Mouse (Mus musculus) embryonic fibroblast, embryonic 13.5 days (primary cell): Measurements from ENCODE around the gene Pfdn6. TPM values are rescaled to one million over a fixed set of nuclear protein-coding genes. Genes with fewer than 3 reads are reported as not detected.
"Not testable (repeated sequence)": the region's sequence is repeated elsewhere in the genome, so short reads cannot be mapped to it uniquely, and the experiment has no call there.

Experiments
- H3K27ac ChIP-seq: 2 replicates; pipeline ENCODE4 v1.5.1; 2012; ENCODE audit warnings: low read length, control low read depth, inconsistent platforms; ENCODE audit not compliant: insufficient read depth
- H3K4me1 ChIP-seq: 2 replicates; pipeline ENCODE4 v1.6.1; 2011; ENCODE audit warnings: low read length; ENCODE audit not compliant: control insufficient read depth, insufficient read depth
- H3K4me3 ChIP-seq: 2 replicates; pipeline ENCODE4 v1.5.1; 2011; ENCODE audit warnings: mild to moderate bottlenecking, control low read depth, low read length; ENCODE audit not compliant: insufficient read depth
- CTCF ChIP-seq: IDR thresholded peaks from 2 replicates; pipeline ENCODE4 v1.5.1; 2011; ENCODE audit warnings: mild to moderate bottlenecking, control low read depth, low read length, moderate library complexity, borderline replicate concordance; ENCODE audit not compliant: insufficient read depth
- POLR2A ChIP-seq: IDR thresholded peaks from 2 replicates; pipeline ENCODE4 v1.6.1; 2011; ENCODE audit warnings: low read depth, mild to moderate bottlenecking, control low read depth, low read length, moderate library complexity
- polyA plus RNA-seq: library from polyadenylated mRNA; stranded (reverse); fragments of >200 nt; gene quantifications from 2 replicates; pipeline ENCODE4 v1.2.4, GENCODE M21; 2011; ENCODE audit warnings: low read depth; ENCODE audit not compliant: missing spikeins, insufficient read length

Gene Pfdn6
- polyA plus RNA-seq, 1 experiment = 80.7 TPM

GRCm38 (mm10) chr17:33900989-33901314 lies 39.2 kb downstream of the Pfdn6 start:
- H3K27ac ChIP-seq = no peak overlapping the region
- no peak overlapping the region for H3K4me3 ChIP-seq
- no peaks in the 10 kb centered on the region for H3K4me1 ChIP-seq
- TF ChIP-seq POLR2A (no peak), CTCF (no peak)

- H3K4me1 ChIP-seq = no peaks in the 10 kb centered on the region
- H3K4me3 ChIP-seq = no peak overlapping the region
- TF ChIP-seq POLR2A (no peak), CTCF (no peak)
- no peak overlapping the region for H3K27ac ChIP-seq
Observed at GRCm38 (mm10) chr17:33900281-33900988, 39.7 kb downstream of the Pfdn6 start.

DNA sequence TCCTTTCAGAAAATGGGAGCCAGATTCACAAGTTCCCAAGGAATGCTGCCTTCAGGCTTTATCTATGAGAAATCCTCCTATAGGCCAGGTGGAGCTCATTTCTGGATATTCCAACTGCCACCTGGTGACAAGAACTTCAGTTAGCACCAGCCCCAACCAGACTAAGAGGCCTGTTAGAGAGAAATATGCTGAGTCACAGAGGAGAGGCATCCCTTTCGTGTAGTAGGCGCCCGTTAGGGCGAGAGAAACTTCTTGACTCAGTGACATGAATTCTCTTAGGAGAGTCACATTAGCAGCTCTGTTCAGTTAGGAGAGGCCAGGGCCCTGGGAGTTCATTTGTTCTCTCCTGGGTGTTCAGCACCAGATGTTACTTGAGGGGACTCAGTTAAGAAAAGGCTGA lies 40.5 kb downstream of the Pfdn6 start:
- no peaks in the 10 kb centered on the region for H3K4me1 ChIP-seq
- no peak overlapping the region for H3K4me3 ChIP-seq
- H3K27ac ChIP-seq = no peak overlapping the region
- TF ChIP-seq CTCF = no peak

- not testable (repeated sequence) for H3K27ac ChIP-seq, H3K4me1 ChIP-seq, H3K4me3 ChIP-seq
Observed at GRCm38 (mm10) chr17:33898193-33898592, 42.0 kb downstream of the Pfdn6 start.

GRCm38 (mm10) chr17:33897114-33897794 lies 42.9 kb downstream of the Pfdn6 start:
- H3K4me1 ChIP-seq = no peaks in the 10 kb centered on the region
- TF ChIP-seq POLR2A (no peak), CTCF (0 out of 2 replicates have a peak, but pooled peaks have one; percentile 20)

DNA sequence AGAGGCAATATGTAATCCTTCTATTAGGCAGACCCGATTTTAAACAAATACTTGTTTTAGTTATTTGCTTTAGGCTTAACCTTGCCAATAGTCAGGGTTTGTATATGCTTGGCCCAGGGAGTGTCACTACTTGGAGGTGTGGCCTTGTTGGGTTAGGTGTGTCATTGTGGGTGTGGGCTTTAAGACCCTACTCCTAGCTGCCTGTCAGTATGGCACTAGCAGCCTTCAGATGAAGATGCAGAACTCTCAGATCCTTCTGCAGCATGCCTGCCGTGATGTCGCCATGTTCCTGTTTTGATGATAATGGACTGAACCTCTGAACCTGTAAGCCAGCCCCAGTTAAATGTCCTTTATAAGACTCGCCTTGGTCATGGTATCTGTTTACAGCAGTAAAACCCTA lies 47.1 kb downstream of the Pfdn6 start:
- not testable (repeated sequence) for H3K27ac ChIP-seq, H3K4me3 ChIP-seq, H3K4me1 ChIP-seq

More at GRCm38 (mm10) chr17:33897114-33897794, 42.9 kb downstream of the Pfdn6 start:
- Histone ChIP-seq H3K27ac (peak overlapping the region; percentile 45; the same call in 1 of the 2 replicates), H3K4me3 (no peak overlapping the region)

DNA sequence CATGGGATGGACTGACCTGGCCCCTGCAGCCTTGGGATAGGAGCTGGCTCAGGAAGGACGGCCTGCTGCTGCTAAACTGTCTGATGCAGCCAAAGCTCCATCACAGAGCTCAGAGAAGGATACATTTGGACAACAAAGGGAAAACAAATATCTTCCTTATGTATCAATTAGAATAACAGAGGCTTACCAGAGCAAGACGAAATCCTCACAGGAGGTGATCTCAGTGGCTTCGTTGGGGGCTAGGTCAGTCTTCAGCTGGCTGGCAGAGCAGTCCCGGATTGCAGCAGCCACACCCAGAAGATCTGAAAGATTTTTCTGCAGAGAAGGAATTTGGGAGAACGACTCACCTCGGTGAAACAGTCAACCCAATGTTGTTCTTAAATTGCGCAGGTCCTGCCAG lies 47.7 kb downstream of the Pfdn6 start:
- no peak overlapping the region for H3K4me3 ChIP-seq
- H3K27ac ChIP-seq = no peak overlapping the region
- no peak for TF ChIP-seq CTCF
- TF ChIP-seq POLR2A = no peak
- H3K4me1 ChIP-seq = no peaks in the 10 kb centered on the region

DNA sequence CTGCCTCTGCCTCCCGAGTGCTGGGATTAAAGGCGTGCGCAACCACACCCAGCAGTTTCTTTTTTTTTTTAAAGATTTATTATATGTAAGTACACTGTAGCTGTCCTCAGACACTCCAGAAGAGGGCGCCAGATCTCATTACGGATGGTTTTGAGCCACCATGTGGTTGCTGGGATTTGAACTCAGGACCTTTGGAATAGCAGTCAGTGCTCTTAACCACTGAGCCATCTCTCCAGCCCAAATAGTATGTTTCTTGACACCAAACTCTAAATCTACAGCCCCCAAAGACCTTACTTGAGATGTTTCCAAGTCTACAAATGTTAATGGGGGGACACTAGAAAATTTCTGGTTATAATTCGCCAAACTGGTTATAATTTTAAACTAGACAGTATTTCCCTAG lies 48.3 kb downstream of the Pfdn6 start:
- H3K4me1 ChIP-seq, H3K27ac ChIP-seq, H3K4me3 ChIP-seq: not testable (repeated sequence)

GRCm38 (mm10) chr17:33891357-33891756 lies 48.8 kb downstream of the Pfdn6 start:
- TF ChIP-seq CTCF = no peak
- no peak for TF ChIP-seq POLR2A
- Histone ChIP-seq H3K4me3 (no peak overlapping the region), H3K4me1 (no peaks in the 10 kb centered on the region), H3K27ac (no peak overlapping the region)

GRCm38 (mm10) chr17:33890533-33891059 lies 49.5 kb downstream of the Pfdn6 start, which contains the start of gene Kifc1:
Gene Kifc1 (minus strand): TSS chr17:33890661.
- no peak within 1 kb of the TSS; the same call in none of the 2 replicates for H3K27ac ChIP-seq

DNA sequence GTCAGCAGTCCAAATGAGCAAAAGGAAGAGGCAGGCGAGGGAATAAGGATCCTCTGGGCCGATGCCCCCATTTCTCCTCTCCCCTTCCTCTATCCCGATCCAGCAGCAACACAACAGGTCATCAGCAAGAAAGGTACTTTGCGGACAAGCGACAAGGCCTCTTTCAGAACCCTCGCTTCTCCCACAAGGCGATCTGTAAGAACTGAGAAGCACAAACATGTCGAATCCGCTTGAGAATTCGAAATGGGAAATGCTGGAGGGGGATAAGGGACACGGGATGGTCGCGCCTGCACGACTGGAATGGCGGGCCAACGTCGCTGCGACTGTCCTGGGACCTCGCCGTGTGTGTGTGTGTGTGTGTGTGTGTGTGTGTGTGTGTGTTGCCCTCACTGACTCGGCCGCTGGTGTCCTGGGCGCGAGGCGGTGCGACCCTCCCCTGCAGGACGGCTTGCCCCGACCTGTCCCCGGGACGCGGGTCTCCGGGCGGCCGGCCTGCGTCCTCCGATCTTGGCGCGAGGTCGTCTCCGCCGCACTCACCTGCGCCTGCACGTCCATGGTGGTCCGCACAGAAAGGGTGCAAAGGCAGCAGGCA lies 50.1 kb downstream of the Pfdn6 start:
- H3K4me3 ChIP-seq = peak overlapping the region; percentile 63
- H3K27ac ChIP-seq, H3K4me1 ChIP-seq: not testable (repeated sequence)

More at GRCm38 (mm10) chr17:33890533-33891059, 49.5 kb downstream of the Pfdn6 start, which contains the start of gene Kifc1:
- no peaks in the 10 kb centered on the region for H3K4me1 ChIP-seq
- TF ChIP-seq CTCF = peak; percentile 99
- peak; percentile 76 for TF ChIP-seq POLR2A
- peak within 1 kb of the TSS; percentile 63 for H3K4me3 ChIP-seq
